Mouse (Mus musculus): Measurements from ENCODE around the gene Ubash3a. TPM values are rescaled to one million over a fixed set of nuclear protein-coding genes. Genes with fewer than 3 reads are reported as not detected.
A peak's percentile ranks its signal among the peaks of the same experiment; 100 is the strongest.

The Ubash3a gene
- polyA plus RNA-seq, 1 experiment from 2014 or later: not detected

DNA sequence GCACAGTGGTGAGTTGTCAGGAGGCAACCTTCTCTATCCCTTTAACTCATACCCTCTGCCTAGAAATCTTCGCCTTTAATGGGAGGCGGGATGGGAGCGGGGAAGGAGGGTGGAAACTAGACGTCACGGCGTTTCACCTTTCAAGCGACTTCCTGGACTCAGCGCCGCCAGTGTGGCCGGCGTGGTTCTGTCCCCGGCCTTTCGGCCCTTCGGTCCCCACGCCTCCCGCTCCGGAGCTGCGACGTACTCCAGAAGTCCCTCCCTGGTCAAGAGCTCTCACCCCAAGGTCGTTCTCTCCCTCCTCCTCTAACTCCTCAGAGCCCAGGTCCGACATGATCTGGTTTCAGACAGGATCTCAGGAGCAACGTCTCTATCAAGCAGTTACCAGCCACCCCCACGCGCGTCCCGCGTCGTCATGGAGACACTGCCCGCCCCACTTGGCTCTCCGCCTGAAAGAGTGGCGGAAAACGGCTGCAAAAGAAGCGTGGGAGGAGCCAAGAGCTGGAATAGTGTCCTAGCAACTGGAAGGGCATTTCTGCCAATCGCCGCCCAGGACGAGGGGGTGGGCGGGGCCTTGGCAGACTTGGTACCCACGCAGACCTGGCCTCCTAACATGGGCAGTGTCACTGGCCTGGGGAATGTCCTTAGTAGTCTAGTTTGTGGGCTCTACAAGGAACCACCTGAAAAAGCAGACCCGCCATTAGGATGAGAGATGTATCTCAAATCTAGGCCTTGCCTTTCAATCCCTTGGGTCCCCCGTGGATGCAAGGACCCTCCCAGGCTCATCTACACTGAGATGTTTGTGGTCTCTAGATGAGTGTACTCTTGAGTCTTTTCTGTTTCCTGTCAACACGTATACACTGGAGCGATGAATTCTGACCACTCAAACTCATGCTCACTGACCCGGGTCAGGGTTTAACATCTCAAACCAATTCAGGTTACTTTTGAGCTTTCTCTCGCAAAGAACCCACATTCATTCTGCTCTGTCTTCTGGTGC, 69.5 kb downstream of the Ubash3a start, which contains the start of gene Rsph1:
Gene Rsph1 (minus strand): TSS at position 462 of the 997 bp plus-strand sequence.
- no peak within 1 kb of the TSS for H3K27ac ChIP-seq (ENCODE audit: low read depth, low read length)
- WGBS: 10% methylated on average over 44 of the region's 44 CpGs
- no peaks in the 10 kb centered on the region for H3K27me3 ChIP-seq (replicated peaks; ENCODE audit: control insufficient read depth, insufficient read depth, low read length)

DNA sequence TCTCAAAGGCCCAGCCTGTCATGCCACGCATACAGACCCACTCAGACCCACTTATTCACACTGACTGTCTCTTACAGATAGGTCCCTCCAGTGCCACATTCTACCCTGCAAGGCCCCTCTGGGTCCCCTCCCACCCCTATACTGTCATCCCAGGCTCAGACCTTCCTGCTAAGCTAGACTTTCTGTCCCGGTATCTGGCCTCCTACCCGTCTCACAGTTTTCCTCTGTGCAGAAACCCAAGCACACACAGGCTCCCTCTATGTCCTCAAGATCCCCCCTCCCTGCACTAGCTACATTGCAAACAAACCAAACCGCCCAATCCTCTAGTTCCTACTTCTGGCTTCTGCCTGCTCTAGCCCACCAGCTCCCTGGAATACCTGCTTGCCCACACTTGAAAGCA, 70.3 kb downstream of the Ubash3a start:
- Histone ChIP-seq H3K4me1 (replicated peaks; ENCODE audit: control insufficient read depth, insufficient read depth, low read length) (no peaks in the 10 kb centered on the region; the same call in 1 of the 2 replicates), H3K9me3 (ENCODE audit: control insufficient read depth) (no peaks in the 10 kb centered on the region), H3K4me3 (ENCODE audit: low read depth, low read length) (no peak overlapping the region), H3K36me3 (ENCODE audit: control insufficient read depth, insufficient read depth) (no peaks in the 10 kb centered on the region), H3K4me2 (replicated peaks; ENCODE audit: low read depth) (no peak overlapping the region), H3K27ac (ENCODE audit: low read depth, low read length) (no peak overlapping the region), H3K9ac (ENCODE audit: low read depth, low read length) (no peak overlapping the region), H3K27me3 (replicated peaks; ENCODE audit: control insufficient read depth, insufficient read depth, low read length) (no peaks in the 10 kb centered on the region)
- TF ChIP-seq CTCF (IDR thresholded peaks at IDR 0.05; ENCODE audit: low read depth): no peak
- WGBS: 82% methylated on average over 4 of the region's 4 CpGs
- no peak for ATAC-seq

More for the DNA sequence above, 69.5 kb downstream of the Ubash3a start, which contains the start of gene Rsph1:
- peak within 1 kb of the TSS; percentile 46 for H3K4me3 ChIP-seq (ENCODE audit: low read depth, low read length)
- no peaks in the 10 kb centered on the region for H3K36me3 ChIP-seq (ENCODE audit: control insufficient read depth, insufficient read depth)
- no peak within 1 kb of the TSS for H3K9ac ChIP-seq (ENCODE audit: low read depth, low read length)
- peak; percentile 85 for ATAC-seq
- H3K4me1 ChIP-seq (replicated peaks; ENCODE audit: control insufficient read depth, insufficient read depth, low read length): no peaks in the 10 kb centered on the region; the same call in 1 of the 2 replicates
- H3K9me3 ChIP-seq (ENCODE audit: control insufficient read depth): no peaks in the 10 kb centered on the region
- peak within 1 kb of the TSS; percentile 86 for H3K4me2 ChIP-seq (replicated peaks; ENCODE audit: low read depth)
- TF ChIP-seq CTCF (IDR thresholded peaks at IDR 0.05; ENCODE audit: low read depth): no peak

DNA sequence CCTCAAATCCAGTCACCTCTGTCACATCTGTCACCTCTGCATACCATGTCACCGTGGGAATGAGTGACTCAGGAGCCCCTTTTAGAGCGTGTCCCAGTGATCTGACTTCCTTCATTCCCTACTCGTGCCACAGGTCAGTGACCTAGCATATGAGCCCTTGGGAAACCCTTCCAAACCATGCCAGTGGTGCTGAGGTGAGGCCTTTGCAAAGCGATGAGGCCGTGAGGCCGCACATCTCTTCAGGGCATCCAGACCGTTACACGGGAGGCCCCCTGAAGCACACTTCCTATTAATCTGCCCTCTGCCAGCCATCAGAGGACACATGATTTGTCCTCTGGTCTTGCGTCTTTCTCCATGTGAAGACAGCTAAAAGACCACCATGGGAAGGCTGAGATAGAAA, 71.9 kb downstream of the Ubash3a start:
- Histone ChIP-seq H3K4me1 (replicated peaks; ENCODE audit: control insufficient read depth, insufficient read depth, low read length) (no peaks in the 10 kb centered on the region; the same call in 1 of the 2 replicates), H3K27me3 (replicated peaks; ENCODE audit: control insufficient read depth, insufficient read depth, low read length) (no peaks in the 10 kb centered on the region), H3K4me3 (ENCODE audit: low read depth, low read length) (no peak overlapping the region), H3K9ac (ENCODE audit: low read depth, low read length) (no peak overlapping the region), H3K27ac (ENCODE audit: low read depth, low read length) (no peak overlapping the region), H3K4me2 (replicated peaks; ENCODE audit: low read depth) (no peak overlapping the region), H3K36me3 (ENCODE audit: control insufficient read depth, insufficient read depth) (no peaks in the 10 kb centered on the region), H3K9me3 (ENCODE audit: control insufficient read depth) (no peaks in the 10 kb centered on the region)
- no peak for ATAC-seq
- WGBS: 88% methylated on average over 9 of the region's 9 CpGs
- no peak for TF ChIP-seq CTCF (IDR thresholded peaks at IDR 0.05; ENCODE audit: low read depth)

DNA sequence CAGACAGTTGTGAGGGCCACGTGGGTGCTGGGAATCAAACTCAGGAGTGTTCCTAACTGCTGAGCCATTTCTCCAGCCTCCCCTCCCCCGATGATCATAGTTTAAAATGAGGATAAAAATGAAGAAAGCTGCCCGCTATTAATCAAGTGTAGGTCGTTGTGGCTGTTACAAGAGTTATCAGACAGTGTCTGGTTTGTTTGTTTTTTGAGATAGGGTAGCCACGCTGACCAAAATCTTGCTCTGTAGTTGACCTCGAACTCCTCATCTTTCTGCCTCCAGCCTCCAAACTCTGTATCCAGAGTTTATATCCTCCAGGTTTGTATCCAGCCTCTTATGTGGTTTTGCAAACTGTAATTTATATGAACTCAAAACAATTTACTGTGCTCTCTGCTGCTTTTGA, 72.6 kb downstream of the Ubash3a start:
- Histone ChIP-seq H3K4me2 (replicated peaks; ENCODE audit: low read depth) (no peak overlapping the region), H3K36me3 (ENCODE audit: control insufficient read depth, insufficient read depth) (no peaks in the 10 kb centered on the region), H3K4me1 (replicated peaks; ENCODE audit: control insufficient read depth, insufficient read depth, low read length) (no peaks in the 10 kb centered on the region; the same call in 1 of the 2 replicates), H3K27me3 (replicated peaks; ENCODE audit: control insufficient read depth, insufficient read depth, low read length) (no peaks in the 10 kb centered on the region), H3K9ac (ENCODE audit: low read depth, low read length) (no peak overlapping the region), H3K9me3 (ENCODE audit: control insufficient read depth) (no peaks in the 10 kb centered on the region), H3K4me3 (ENCODE audit: low read depth, low read length) (no peak overlapping the region), H3K27ac (ENCODE audit: low read depth, low read length) (no peak overlapping the region)
- 55% methylated on average over 6 of the region's 6 CpGs for WGBS
- TF ChIP-seq CTCF (IDR thresholded peaks at IDR 0.05; ENCODE audit: low read depth): no peak
- ATAC-seq: no peak

DNA sequence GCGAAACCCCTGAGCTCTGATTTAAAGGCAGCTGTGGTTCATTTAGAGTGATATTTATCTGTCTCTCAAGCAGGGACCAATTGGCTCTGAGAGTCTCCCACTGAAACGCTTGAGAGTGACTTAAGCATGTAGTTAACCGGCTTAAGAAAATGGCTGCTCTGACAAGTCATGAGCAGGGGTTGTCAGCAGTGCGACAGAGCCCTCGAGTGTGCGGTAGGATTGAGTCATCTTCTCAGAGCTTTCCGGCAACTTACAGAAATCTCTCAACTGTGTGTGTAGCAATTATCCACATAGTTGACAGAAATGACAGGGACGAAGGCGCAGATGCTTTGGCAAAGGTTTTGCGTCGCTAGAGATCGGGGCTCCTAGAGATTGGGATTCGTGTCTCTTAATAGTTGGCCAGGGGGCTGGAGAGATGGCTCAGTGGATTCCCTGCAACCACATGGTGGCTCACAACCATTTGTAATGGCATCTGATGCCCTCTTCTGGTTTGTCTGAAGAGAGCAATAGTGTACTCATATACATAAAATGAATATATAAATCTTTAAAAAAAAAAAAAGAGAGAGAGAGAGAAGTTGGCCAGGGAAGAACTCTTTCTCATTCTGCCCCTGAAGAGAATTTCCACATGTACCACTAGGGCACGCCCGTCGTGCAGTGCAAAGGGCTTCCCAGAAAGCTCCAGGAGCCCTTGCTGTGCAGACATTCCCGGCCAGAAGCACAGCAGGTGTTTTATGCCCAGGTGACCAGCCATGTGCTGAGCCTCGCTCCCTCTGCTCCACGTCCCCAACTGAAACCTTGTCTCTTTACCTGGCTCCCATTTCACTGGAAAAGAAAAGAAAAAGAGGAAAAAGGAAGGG, 74.4 kb downstream of the Ubash3a start:
- no peak overlapping the region for H3K4me2 ChIP-seq (replicated peaks; ENCODE audit: low read depth)
- ATAC-seq: no peak
- H3K4me3 ChIP-seq (ENCODE audit: low read depth, low read length): no peak overlapping the region
- no peak overlapping the region for H3K9ac ChIP-seq (ENCODE audit: low read depth, low read length)
- H3K9me3 ChIP-seq (ENCODE audit: control insufficient read depth): no peaks in the 10 kb centered on the region
- H3K36me3 ChIP-seq (ENCODE audit: control insufficient read depth, insufficient read depth): no peaks in the 10 kb centered on the region
- H3K4me1 ChIP-seq (replicated peaks; ENCODE audit: control insufficient read depth, insufficient read depth, low read length): no peaks in the 10 kb centered on the region
- WGBS: 51% methylated on average over 19 of the region's 19 CpGs
- peak; percentile 54 for TF ChIP-seq CTCF (IDR thresholded peaks at IDR 0.05; ENCODE audit: low read depth)
- no peak overlapping the region for H3K27ac ChIP-seq (ENCODE audit: low read depth, low read length)
- H3K27me3 ChIP-seq (replicated peaks; ENCODE audit: control insufficient read depth, insufficient read depth, low read length): no peaks in the 10 kb centered on the region

DNA sequence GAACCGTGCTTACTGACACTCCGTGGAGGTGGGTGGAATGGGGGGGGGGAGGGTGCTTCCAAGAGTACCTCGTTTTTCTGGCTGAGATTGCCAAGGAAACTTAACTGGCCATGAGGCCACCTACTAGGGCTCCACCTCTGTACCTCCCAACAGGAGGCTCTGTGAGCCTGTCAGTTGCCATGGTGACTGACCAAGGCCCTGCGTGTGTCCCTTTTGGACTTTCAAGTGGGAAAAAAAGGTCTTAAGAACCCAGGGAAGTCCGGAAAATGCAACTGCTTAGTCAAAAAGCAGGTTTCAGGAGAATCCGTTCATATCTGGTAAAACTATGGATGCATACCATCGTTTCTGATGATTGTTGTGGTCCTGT, 75.0 kb downstream of the Ubash3a start:
- Histone ChIP-seq H3K36me3 (ENCODE audit: control insufficient read depth, insufficient read depth) (no peaks in the 10 kb centered on the region), H3K27ac (ENCODE audit: low read depth, low read length) (no peak overlapping the region), H3K4me3 (ENCODE audit: low read depth, low read length) (no peak overlapping the region), H3K4me2 (replicated peaks; ENCODE audit: low read depth) (no peak overlapping the region), H3K27me3 (replicated peaks; ENCODE audit: control insufficient read depth, insufficient read depth, low read length) (no peaks in the 10 kb centered on the region), H3K4me1 (replicated peaks; ENCODE audit: control insufficient read depth, insufficient read depth, low read length) (no peaks in the 10 kb centered on the region), H3K9me3 (ENCODE audit: control insufficient read depth) (no peaks in the 10 kb centered on the region), H3K9ac (ENCODE audit: low read depth, low read length) (no peak overlapping the region)
- WGBS: 39% methylated on average over 7 of the region's 7 CpGs
- no peak for ATAC-seq
- no peak for TF ChIP-seq CTCF (IDR thresholded peaks at IDR 0.05; ENCODE audit: low read depth)
